Mouse (Mus musculus): ENCODE data around the gene Nudcd3. TPM values are rescaled to one million over a fixed set of nuclear protein-coding genes. Genes with fewer than 3 reads are reported as not detected.

Gene Nudcd3
- polyA plus RNA-seq, 2 experiments = 9.3 to 10.2 TPM

DNA sequence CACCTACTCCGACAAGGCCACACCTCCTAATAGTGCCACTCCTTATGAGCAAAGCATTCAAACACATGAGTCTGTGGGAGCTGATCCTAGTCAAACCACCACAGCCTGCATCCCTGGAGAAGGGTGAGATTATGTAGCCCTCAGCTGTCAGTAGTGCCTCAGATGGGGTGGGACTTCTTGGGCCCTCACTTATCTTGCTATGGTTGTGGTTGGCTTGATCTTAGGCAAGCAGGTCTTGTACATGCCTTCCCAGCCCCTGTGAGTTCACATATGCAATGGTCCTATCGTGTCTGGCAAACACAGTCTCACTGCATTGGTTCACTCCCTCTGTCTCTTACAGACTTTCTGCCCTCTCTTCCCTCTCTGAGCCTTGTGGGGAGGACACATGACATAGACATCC, 6.9 kb upstream of the Nudcd3 start:
- no peak overlapping the region for H3K4me3 ChIP-seq (ENCODE audit: insufficient read depth in 1 of 2, low read depth in 2 of 2, low read length in 2 of 2)
- 45% methylated on average over 2 of the region's 2 CpGs for WGBS (ENCODE audit: insufficient replicate concordance)
- 0 out of 2 replicates have a peak, but pooled peaks have one; percentile 28 for ATAC-seq (ENCODE audit: insufficient read depth)

DNA sequence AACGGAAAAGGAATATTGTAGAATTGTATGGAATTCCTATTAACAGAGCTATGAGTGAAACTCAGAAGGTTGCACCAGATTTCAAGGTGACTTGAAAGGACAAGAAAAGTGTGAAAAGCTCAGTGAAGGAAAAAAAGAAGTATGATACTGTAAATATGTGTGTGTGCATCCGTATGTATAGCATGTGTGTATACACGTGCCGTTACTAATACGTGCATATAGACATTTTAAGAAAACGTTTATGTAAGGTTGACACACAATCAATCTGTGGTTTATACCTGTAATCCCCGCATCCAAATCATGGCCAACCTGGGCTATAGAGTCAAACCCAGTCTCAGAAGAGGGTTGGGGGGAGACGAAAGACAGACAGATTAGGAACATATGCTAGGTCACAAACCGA, 355 bp upstream of the Nudcd3 start:
- peak overlapping the region; percentile 73 for H3K9ac ChIP-seq (replicated peaks)
- WGBS (ENCODE audit: insufficient replicate concordance) = 20% methylated on average over 9 of the region's 9 CpGs

More for the DNA sequence above, 6.9 kb upstream of the Nudcd3 start:
- H3K27ac ChIP-seq = no peak overlapping the region
- no peaks in the 10 kb centered on the region for H3K27me3 ChIP-seq (ENCODE audit: control insufficient read depth, insufficient read depth, low read length)
- H3K4me1 ChIP-seq (replicated peaks; ENCODE audit: control insufficient read depth in 2 of 2, insufficient read depth in 2 of 2, low read length in 1 of 2) = no peaks in the 10 kb centered on the region
- no peaks in the 10 kb centered on the region for H3K9me3 ChIP-seq (ENCODE audit: control insufficient read depth, low read length)
- no peaks in the 10 kb centered on the region for H3K36me3 ChIP-seq (replicated peaks; ENCODE audit: control insufficient read depth, insufficient read depth, low read depth)
- DNase-seq (ENCODE audit: low read depth in 3 of 3, low spot score in 3 of 3) = no peak
- no peak overlapping the region for H3K9ac ChIP-seq (replicated peaks)
- TF ChIP-seq EP300 (IDR thresholded peaks at IDR 0.05; ENCODE audit: low read depth) (no peak), CTCF (IDR thresholded peaks at IDR 0.05; ENCODE audit: low read depth) (no peak)
- no peak overlapping the region for H3K4me2 ChIP-seq (ENCODE audit: low read depth)

DNA sequence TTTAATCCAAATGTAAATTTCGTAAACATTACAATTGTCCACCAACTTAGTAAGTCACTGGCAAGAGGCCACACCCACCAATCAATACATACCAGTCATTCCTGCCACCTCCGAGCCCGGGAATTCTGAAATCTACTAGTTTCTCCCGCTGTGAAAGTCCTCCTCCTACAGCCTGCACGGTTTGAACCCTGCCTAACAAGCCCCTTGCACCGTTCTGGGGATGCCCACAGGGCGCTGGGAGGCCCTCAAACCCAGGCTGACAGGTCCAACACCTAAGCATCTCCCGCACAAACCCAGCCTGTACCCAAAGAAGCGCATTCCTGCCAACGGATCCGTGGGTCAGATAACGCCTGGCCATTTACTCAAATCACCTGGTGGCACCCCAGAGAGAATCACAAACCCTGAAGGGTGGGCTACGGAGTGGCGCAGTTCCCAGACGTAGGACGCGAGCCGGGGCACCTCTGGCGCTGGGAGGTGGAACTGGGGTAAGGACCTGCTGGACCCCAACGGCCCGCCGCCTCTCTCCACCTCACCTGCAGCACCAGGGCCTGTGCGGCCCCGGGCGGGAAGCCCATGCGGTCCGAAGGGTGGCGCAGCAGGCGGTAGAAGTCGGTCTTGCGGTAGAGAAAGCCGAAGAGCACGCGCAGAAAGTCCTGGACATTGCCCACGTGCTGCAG, 667 bp downstream of the Nudcd3 start, which contains the start of gene A730071L15Rik:
Gene A730071L15Rik (plus strand): TSS at position 620 of the 677 bp plus-strand sequence.
- peaks cover 9 to 13% of the 10 kb centered on the region in 2 experiments for H3K4me1 ChIP-seq (replicated peaks; ENCODE audit: control insufficient read depth in 2 of 2, insufficient read depth in 2 of 2, low read length in 1 of 2)
- peak within 1 kb of the TSS; percentile 69 to 86 for H3K4me3 ChIP-seq (ENCODE audit: insufficient read depth in 1 of 2, low read depth in 2 of 2, low read length in 2 of 2)
- no peaks in the 10 kb centered on the region for H3K36me3 ChIP-seq (replicated peaks; ENCODE audit: control insufficient read depth, insufficient read depth, low read depth)
- TF ChIP-seq EP300 (IDR thresholded peaks at IDR 0.05; ENCODE audit: low read depth) (no peak), CTCF (IDR thresholded peaks at IDR 0.05; ENCODE audit: low read depth) (0 out of 2 replicates have a peak, but pooled peaks have one; percentile 17)
- H3K4me2 ChIP-seq (ENCODE audit: low read depth) = peak within 1 kb of the TSS; percentile 85
- DNase-seq (ENCODE audit: low read depth in 3 of 3, low spot score in 3 of 3) (peak in 1 of 3 experiments; percentile 33), ATAC-seq (ENCODE audit: insufficient read depth) (peak; percentile 66)
- no peaks in the 10 kb centered on the region for H3K27me3 ChIP-seq (ENCODE audit: control insufficient read depth, insufficient read depth, low read length)
- H3K9me3 ChIP-seq (ENCODE audit: control insufficient read depth, low read length) = no peaks in the 10 kb centered on the region
- H3K9ac ChIP-seq (replicated peaks) = peak within 1 kb of the TSS; percentile 73
- under 1% methylated on average over 35 of the region's 35 CpGs for WGBS (ENCODE audit: insufficient replicate concordance)
- peak within 1 kb of the TSS; percentile 62 for H3K27ac ChIP-seq

More for the DNA sequence above, 355 bp upstream of the Nudcd3 start:
- peak overlapping the region; percentile 69 to 86; a peak in 3 of 4 replicates for H3K4me3 ChIP-seq (ENCODE audit: insufficient read depth in 1 of 2, low read depth in 2 of 2, low read length in 2 of 2)
- DNase-seq (ENCODE audit: low read depth in 3 of 3, low spot score in 3 of 3) (no peak), ATAC-seq (ENCODE audit: insufficient read depth) (no peak)
- peaks cover 9 to 13% of the 10 kb centered on the region in 2 experiments for H3K4me1 ChIP-seq (replicated peaks; ENCODE audit: control insufficient read depth in 2 of 2, insufficient read depth in 2 of 2, low read length in 1 of 2)
- H3K27ac ChIP-seq = no peak overlapping the region
- no peaks in the 10 kb centered on the region for H3K36me3 ChIP-seq (replicated peaks; ENCODE audit: control insufficient read depth, insufficient read depth, low read depth)
- H3K27me3 ChIP-seq (ENCODE audit: control insufficient read depth, insufficient read depth, low read length) = no peaks in the 10 kb centered on the region
- no peak for TF ChIP-seq EP300 (IDR thresholded peaks at IDR 0.05; ENCODE audit: low read depth)
- no peak for TF ChIP-seq CTCF (IDR thresholded peaks at IDR 0.05; ENCODE audit: low read depth)
- peak overlapping the region; percentile 85 for H3K4me2 ChIP-seq (ENCODE audit: low read depth)
- no peaks in the 10 kb centered on the region for H3K9me3 ChIP-seq (ENCODE audit: control insufficient read depth, low read length)

DNA sequence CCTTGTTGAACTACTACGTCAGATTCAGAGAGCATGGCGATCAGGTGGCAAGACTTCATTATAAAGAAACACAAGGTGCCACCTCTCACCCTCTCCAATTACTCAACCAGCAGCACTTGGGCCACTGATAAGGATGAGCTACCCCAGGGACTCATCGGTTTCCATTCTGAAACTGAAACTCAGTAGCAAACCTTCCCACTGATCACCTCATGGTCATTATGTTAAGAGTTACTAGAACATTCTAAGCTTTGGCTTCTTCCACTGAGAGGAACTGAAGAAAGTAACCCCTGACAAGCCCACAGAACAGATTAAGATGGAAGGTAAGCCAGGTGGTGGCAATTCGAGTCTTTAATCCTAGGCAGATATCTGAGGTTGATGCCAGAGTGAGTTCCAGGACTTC, 1.8 kb downstream of the Nudcd3 start:
- peak overlapping the region; percentile 13; the same call in 1 of the 2 replicates for H3K9ac ChIP-seq (replicated peaks)
- H3K4me3 ChIP-seq (ENCODE audit: insufficient read depth in 1 of 2, low read depth in 2 of 2, low read length in 2 of 2) = peak overlapping the region in 1 of 2 experiments; percentile 14; a peak in 1 of 4 replicates
- ATAC-seq (ENCODE audit: insufficient read depth) = no peak

DNA sequence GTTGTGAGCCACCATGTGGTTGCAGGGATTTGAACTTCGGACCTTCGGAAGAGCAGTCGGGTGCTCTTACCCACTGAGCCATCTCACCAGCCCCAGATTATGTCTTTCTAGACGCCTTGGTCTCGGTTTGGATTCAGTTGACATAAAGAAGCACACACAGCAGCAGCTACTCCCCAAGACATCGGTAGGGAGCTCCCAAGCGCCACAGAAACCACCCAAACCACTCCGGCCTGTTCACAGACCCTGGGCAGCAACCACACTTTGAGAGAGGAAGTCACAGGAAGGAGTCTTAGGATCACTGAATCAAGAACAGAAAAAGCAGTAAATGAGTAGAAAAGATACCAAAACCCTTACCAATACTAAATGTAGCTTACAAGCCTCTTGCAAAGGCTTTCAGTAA, 3.4 kb downstream of the Nudcd3 start:
- Histone ChIP-seq H3K27me3 (ENCODE audit: control insufficient read depth, insufficient read depth, low read length) (no peaks in the 10 kb centered on the region), H3K4me3 (ENCODE audit: insufficient read depth in 1 of 2, low read depth in 2 of 2, low read length in 2 of 2) (no peak overlapping the region), H3K4me2 (ENCODE audit: low read depth) (no peak overlapping the region), H3K9me3 (ENCODE audit: control insufficient read depth, low read length) (no peaks in the 10 kb centered on the region), H3K4me1 (replicated peaks; ENCODE audit: control insufficient read depth in 2 of 2, insufficient read depth in 2 of 2, low read length in 1 of 2) (peaks cover 9 to 13% of the 10 kb centered on the region in 2 experiments), H3K36me3 (replicated peaks; ENCODE audit: control insufficient read depth, insufficient read depth, low read depth) (peaks cover 11% of the 10 kb centered on the region), H3K27ac (no peak overlapping the region), H3K9ac (replicated peaks) (no peak overlapping the region)
- DNase-seq (ENCODE audit: low read depth in 3 of 3, low spot score in 3 of 3) = no peak
- ATAC-seq (ENCODE audit: insufficient read depth) = no peak
- 56% methylated on average over 8 of the region's 8 CpGs for WGBS (ENCODE audit: insufficient replicate concordance)
- TF ChIP-seq EP300 (IDR thresholded peaks at IDR 0.05; ENCODE audit: low read depth) (no peak), CTCF (IDR thresholded peaks at IDR 0.05; ENCODE audit: low read depth) (no peak)

More for the DNA sequence above, 1.8 kb downstream of the Nudcd3 start:
- Histone ChIP-seq H3K36me3 (replicated peaks; ENCODE audit: control insufficient read depth, insufficient read depth, low read depth) (no peaks in the 10 kb centered on the region), H3K4me1 (replicated peaks; ENCODE audit: control insufficient read depth in 2 of 2, insufficient read depth in 2 of 2, low read length in 1 of 2) (peaks cover 9 to 13% of the 10 kb centered on the region in 2 experiments), H3K9me3 (ENCODE audit: control insufficient read depth, low read length) (no peaks in the 10 kb centered on the region), H3K4me2 (ENCODE audit: low read depth) (peak overlapping the region; percentile 85), H3K27ac (no peak overlapping the region), H3K27me3 (ENCODE audit: control insufficient read depth, insufficient read depth, low read length) (no peaks in the 10 kb centered on the region)
- no peak for DNase-seq (ENCODE audit: low read depth in 3 of 3, low spot score in 3 of 3)
- 50% methylated on average over 4 of the region's 4 CpGs for WGBS (ENCODE audit: insufficient replicate concordance)
- TF ChIP-seq CTCF (IDR thresholded peaks at IDR 0.05; ENCODE audit: low read depth) = no peak
- TF ChIP-seq EP300 (IDR thresholded peaks at IDR 0.05; ENCODE audit: low read depth) = no peak
